Mouse (Mus musculus): ENCODE results near the gene Nup88.
"Not testable (repeated sequence)": the region's sequence is repeated elsewhere in the genome, so short reads cannot be mapped to it uniquely, and the experiment has no call there.

Nup88 gene

GRCm38 (mm10) chr11:70969271-70969794 lies 440 bp downstream of the Nup88 start:
- no peak for DNase-seq

- no peak for DNase-seq
These were observed 5.4 kb downstream of the Nup88 start for GRCm38 (mm10) chr11:70964222-70964907.

GRCm38 (mm10) chr11:70960786-70961554 lies 8.8 kb downstream of the Nup88 start:
- DNase-seq: no peak

- DNase-seq: no peak
These were observed 15.1 kb downstream of the Nup88 start for GRCm38 (mm10) chr11:70954711-70955110.

- DNase-seq: no peak
These were observed 24.6 kb downstream of the Nup88 start for GRCm38 (mm10) chr11:70944935-70945817.

- no peak for DNase-seq
These were observed 26.1 kb downstream of the Nup88 start for GRCm38 (mm10) chr11:70943651-70944050.

- no peak for DNase-seq
These were observed 27.2 kb downstream of the Nup88 start for GRCm38 (mm10) chr11:70942596-70942995.

- DNase-seq: no peak
These were observed 34.5 kb downstream of the Nup88 start for GRCm38 (mm10) chr11:70935316-70935715.

GRCm38 (mm10) chr11:70931461-70931860 lies 38.3 kb downstream of the Nup88 start:
- no peak for DNase-seq

GRCm38 (mm10) chr11:70919524-70919923 lies 50.2 kb downstream of the Nup88 start:
- no peak for DNase-seq

GRCm38 (mm10) chr11:70917896-70918295 lies 51.9 kb downstream of the Nup88 start:
- no peak for DNase-seq

- DNase-seq: no peak
These were observed 57.9 kb downstream of the Nup88 start for GRCm38 (mm10) chr11:70911920-70912319.

GRCm38 (mm10) chr11:70911323-70911722 lies 58.5 kb downstream of the Nup88 start:
- no peak for DNase-seq

- no peak for DNase-seq
These were observed 63.1 kb downstream of the Nup88 start for GRCm38 (mm10) chr11:70906681-70907080.

GRCm38 (mm10) chr11:70898182-70898581 lies 71.6 kb downstream of the Nup88 start:
- not testable (repeated sequence) for DNase-seq

GRCm38 (mm10) chr11:70897680-70898079 lies 72.1 kb downstream of the Nup88 start:
- DNase-seq: no peak

Data from cerebellum, adult 11 months (tissue).